Mouse (Mus musculus) kidney, postnatal 0 days (tissue): Measurements from ENCODE around the gene Slc25a11. TPM values are rescaled to one million over a fixed set of nuclear protein-coding genes. Genes with fewer than 3 reads are reported as not detected.

ENCODE experiments used
- ATAC-seq: fragments of 200-750 bp; cut with Nextera tagmentation; replicated peaks from 2 replicates; pipeline ENCODE4 v1.8.0; 2017; ENCODE audit warnings: low read depth, moderate number of reproducible peaks, moderate TSS enrichment, moderate library complexity; ENCODE audit not compliant: low FRiP score
- DNase-seq: peaks from one replicate; pipeline ENCODE4 v3.0.0-alpha.2; 2016; ENCODE audit warnings: low spot score
- H3K27ac ChIP-seq: fragments of 300-500 bp; sonication (generic); 2 replicates; pipeline ENCODE4 v1.5.1; 2014; ENCODE audit warnings: mild to moderate bottlenecking
- H3K27me3 ChIP-seq: fragments of 300-500 bp; sonication (generic); 2 replicates; pipeline ENCODE4 v1.6.1; 2014; ENCODE audit warnings: low read length, mixed read lengths; ENCODE audit not compliant: insufficient read depth
- H3K36me3 ChIP-seq: fragments of 300-500 bp; sonication (generic); 2 replicates; pipeline ENCODE4 v1.6.1; 2014; ENCODE audit warnings: low read length, mixed read lengths; ENCODE audit not compliant: insufficient read depth
- H3K4me1 ChIP-seq: fragments of 300-500 bp; sonication (generic); replicated peaks from 2 replicates; pipeline ENCODE4 v1.6.1; 2014; ENCODE audit warnings: antibody characterized with exemption, low read length, mixed read lengths; ENCODE audit not compliant: insufficient read depth
- H3K4me2 ChIP-seq: fragments of 300-500 bp; sonication (generic); 2 replicates; pipeline ENCODE4 v1.6.1; 2014; ENCODE audit warnings: mild to moderate bottlenecking, low read length, moderate library complexity, mixed read lengths
- H3K4me3 ChIP-seq: fragments of 300-500 bp; sonication (generic); replicated peaks from 2 replicates; pipeline ENCODE4 v1.5.1; 2014; ENCODE audit warnings: low read depth, low read length
- H3K9ac ChIP-seq: fragments of 300-500 bp; sonication (generic); 2 replicates; pipeline ENCODE4 v1.6.1; 2014; ENCODE audit warnings: low read depth, low read length
- H3K9me3 ChIP-seq: fragments of 300-500 bp; sonication (generic); replicated peaks from 2 replicates; pipeline ENCODE4 v1.6.1; 2016; ENCODE audit warnings: low read length, inconsistent platforms, mixed read lengths
- CTCF ChIP-seq: IDR thresholded peaks from 2 replicates; pipeline ENCODE4 v1.5.1; 2016; ENCODE audit warnings: antibody characterized with exemption, low read depth, mild to moderate bottlenecking, moderate library complexity
- WGBS: fragments of 180-500 bp; shearing (Covaris S2); extraction: QIAGEN DNeasy Blood & Tissue Kit; methylation state at CpG from one replicate; pipeline ENCODE4 v1.1.7; 2014; 5-methylcytosine and 5-hydroxymethylcytosine counted together
- polyA plus RNA-seq: library from polyadenylated mRNA; unstranded; fragments of >200 nt; fragmentation: Nextera tagmentation; extraction: Ambion mirVana; gene quantifications from 2 replicates; pipeline ENCODE4 v1.2.1, GENCODE M21; 2015

Gene Slc25a11
- polyA plus RNA-seq, 1 experiment from 2014 or later = 227 TPM

- no peak overlapping the region for H3K27ac ChIP-seq
- no peak overlapping the region for H3K9ac ChIP-seq
- no peaks in the 10 kb centered on the region for H3K9me3 ChIP-seq
- peaks cover 37% of the 10 kb centered on the region for H3K36me3 ChIP-seq
- H3K4me3 ChIP-seq = no peak overlapping the region
- H3K4me1 ChIP-seq = peaks cover 7% of the 10 kb centered on the region
- WGBS = 85% methylated on average over 9 of the region's 9 CpGs
- H3K27me3 ChIP-seq = no peaks in the 10 kb centered on the region
- DNase-seq (no peak), ATAC-seq (no peak)
- no peak overlapping the region for H3K4me2 ChIP-seq
- no peak for TF ChIP-seq CTCF
Observed at GRCm38 (mm10) chr11:70664741-70665140, 17.5 kb upstream of the Slc25a11 start.

GRCm38 (mm10) chr11:70663957-70664356, 16.7 kb upstream of the Slc25a11 start:
- DNase-seq (no peak), ATAC-seq (no peak)
- peaks cover 7% of the 10 kb centered on the region for H3K4me1 ChIP-seq
- H3K4me3 ChIP-seq = no peak overlapping the region
- TF ChIP-seq CTCF = no peak
- H3K27ac ChIP-seq = no peak overlapping the region
- H3K27me3 ChIP-seq = no peaks in the 10 kb centered on the region
- peaks cover 37% of the 10 kb centered on the region for H3K36me3 ChIP-seq
- 84% methylated on average over 6 of the region's 6 CpGs for WGBS
- no peak overlapping the region for H3K9ac ChIP-seq
- H3K4me2 ChIP-seq = no peak overlapping the region
- H3K9me3 ChIP-seq = no peaks in the 10 kb centered on the region

- Histone ChIP-seq H3K9me3 (no peaks in the 10 kb centered on the region), H3K4me2 (no peak overlapping the region), H3K27ac (no peak overlapping the region), H3K4me1 (peaks cover 7% of the 10 kb centered on the region), H3K4me3 (no peak overlapping the region), H3K36me3 (peaks cover 37% of the 10 kb centered on the region), H3K9ac (no peak overlapping the region), H3K27me3 (no peaks in the 10 kb centered on the region)
- no peak for DNase-seq
- ATAC-seq = no peak
- WGBS = 89% methylated on average over 8 of the region's 8 CpGs
- TF ChIP-seq CTCF = no peak
Observed at GRCm38 (mm10) chr11:70663101-70663500, 15.8 kb upstream of the Slc25a11 start.

GRCm38 (mm10) chr11:70660571-70660970, 13.3 kb upstream of the Slc25a11 start:
- Histone ChIP-seq H3K27me3 (no peaks in the 10 kb centered on the region), H3K4me2 (no peak overlapping the region), H3K9ac (no peak overlapping the region), H3K27ac (no peak overlapping the region), H3K9me3 (no peaks in the 10 kb centered on the region), H3K4me1 (peaks cover 15% of the 10 kb centered on the region), H3K36me3 (peaks cover 37% of the 10 kb centered on the region), H3K4me3 (no peak overlapping the region)
- TF ChIP-seq CTCF = no peak
- ATAC-seq (no peak), DNase-seq (no peak)
- 81% methylated on average over 8 of the region's 8 CpGs for WGBS

- no peak for ATAC-seq
- Histone ChIP-seq H3K4me1 (peaks cover 17% of the 10 kb centered on the region), H3K4me2 (no peak overlapping the region), H3K9ac (no peak overlapping the region), H3K27ac (no peak overlapping the region), H3K36me3 (peaks cover 21% of the 10 kb centered on the region), H3K9me3 (no peaks in the 10 kb centered on the region), H3K27me3 (no peaks in the 10 kb centered on the region), H3K4me3 (no peak overlapping the region)
- TF ChIP-seq CTCF = no peak
- 79% methylated on average over 8 of the region's 8 CpGs for WGBS
- no peak for DNase-seq
Observed at GRCm38 (mm10) chr11:70658942-70659341, 11.7 kb upstream of the Slc25a11 start.

GRCm38 (mm10) chr11:70658521-70658920, 11.2 kb upstream of the Slc25a11 start:
- TF ChIP-seq CTCF = no peak
- H3K27ac ChIP-seq = no peak overlapping the region
- no peaks in the 10 kb centered on the region for H3K9me3 ChIP-seq
- ATAC-seq (no peak), DNase-seq (no peak)
- WGBS = 86% methylated on average over 5 of the region's 5 CpGs
- no peak overlapping the region for H3K9ac ChIP-seq
- H3K4me2 ChIP-seq = no peak overlapping the region
- H3K36me3 ChIP-seq = peaks cover 17% of the 10 kb centered on the region
- H3K4me3 ChIP-seq = no peak overlapping the region
- peaks cover 17% of the 10 kb centered on the region for H3K4me1 ChIP-seq
- no peaks in the 10 kb centered on the region for H3K27me3 ChIP-seq

GRCm38 (mm10) chr11:70657991-70658390, 10.7 kb upstream of the Slc25a11 start:
- no peak for TF ChIP-seq CTCF
- no peak for DNase-seq
- peaks cover 12% of the 10 kb centered on the region for H3K36me3 ChIP-seq
- ATAC-seq = no peak
- H3K4me2 ChIP-seq = no peak overlapping the region
- no peak overlapping the region for H3K27ac ChIP-seq
- 40% methylated on average over 9 of the region's 9 CpGs for WGBS
- H3K9me3 ChIP-seq = no peaks in the 10 kb centered on the region
- no peaks in the 10 kb centered on the region for H3K27me3 ChIP-seq
- peaks cover 17% of the 10 kb centered on the region for H3K4me1 ChIP-seq
- H3K4me3 ChIP-seq = no peak overlapping the region
- H3K9ac ChIP-seq = no peak overlapping the region
